Mouse (Mus musculus) lung, embryonic 15.5 days (tissue): ENCODE data around the gene Oprm1. TPM values are rescaled to one million over a fixed set of nuclear protein-coding genes. Genes with fewer than 3 reads are reported as not detected.

Source experiments
- ATAC-seq: fragments of 200-750 bp; cut with Nextera tagmentation; 2 replicates; pipeline ENCODE4 v1.8.0; 2017; ENCODE audit warnings: moderate number of reproducible peaks, borderline replicate concordance; ENCODE audit not compliant: low FRiP score, low TSS enrichment; ENCODE audit errors: extremely low read depth
- H3K27ac ChIP-seq: fragments of 300-500 bp; sonication (generic); 2 replicates; pipeline ENCODE4 v1.5.1; 2015; ENCODE audit warnings: moderate library complexity, mild to moderate bottlenecking, inconsistent platforms
- H3K27me3 ChIP-seq: fragments of 300-500 bp; sonication (generic); 2 replicates; pipeline ENCODE4 v1.6.1; 2015; ENCODE audit warnings: inconsistent platforms
- H3K36me3 ChIP-seq: fragments of 300-500 bp; sonication (generic); 2 replicates; pipeline ENCODE4 v1.6.1; 2015; ENCODE audit warnings: inconsistent platforms
- H3K4me1 ChIP-seq: fragments of 300-500 bp; sonication (generic); 2 replicates; pipeline ENCODE4 v1.6.1; 2015; ENCODE audit warnings: inconsistent platforms
- H3K4me2 ChIP-seq: fragments of 300-500 bp; sonication (generic); 2 replicates; pipeline ENCODE4 v1.6.1; 2015; ENCODE audit warnings: inconsistent platforms, mild to moderate bottlenecking, moderate library complexity
- H3K4me3 ChIP-seq: fragments of 300-500 bp; sonication (generic); 2 replicates; pipeline ENCODE4 v1.5.1; 2015; ENCODE audit warnings: mild to moderate bottlenecking, inconsistent platforms
- H3K9ac ChIP-seq: fragments of 300-500 bp; sonication (generic); 2 replicates; pipeline ENCODE4 v1.6.1; 2015; ENCODE audit warnings: inconsistent platforms
- H3K9me3 ChIP-seq: fragments of 300-500 bp; sonication (generic); 2 replicates; pipeline ENCODE4 v1.6.1; 2016; ENCODE audit warnings: inconsistent platforms
- WGBS: fragments of 180-500 bp; shearing (Covaris S2); methylation state at CpG from one replicate; pipeline ENCODE4 v1.1.7; 2015; 5-methylcytosine and 5-hydroxymethylcytosine counted together
- polyA plus RNA-seq: library from polyadenylated mRNA; unstranded; fragments of >200 nt; fragmentation: Nextera tagmentation; extraction: Ambion mirVana; gene quantifications from 2 replicates; pipeline ENCODE4 v1.2.1, GENCODE M21; 2015

The Oprm1 gene
- polyA plus RNA-seq, result 0.09 TPM in 1 of 2 replicates, not detected in the other

GRCm38 (mm10) chr10:6758206-6758605 is at the start of gene Oprm1:
TSS of gene Oprm1 (plus strand) at chr10:6758506.
- ATAC-seq, result no peak
- no peaks in the 10 kb centered on the region for H3K9me3 ChIP-seq
- H3K27me3 ChIP-seq, result no peaks in the 10 kb centered on the region
- H3K4me2 ChIP-seq, result no peak within 1 kb of the TSS
- 85% methylated on average over 3 of the region's 3 CpGs for WGBS
- no peak within 1 kb of the TSS for H3K4me3 ChIP-seq
- no peak within 1 kb of the TSS for H3K27ac ChIP-seq
- no peaks in the 10 kb centered on the region for H3K4me1 ChIP-seq
- no peaks in the 10 kb centered on the region for H3K36me3 ChIP-seq
- H3K9ac ChIP-seq, result no peak within 1 kb of the TSS

- Histone ChIP-seq H3K9ac (no peak overlapping the region), H3K27ac (no peak overlapping the region), H3K4me1 (no peaks in the 10 kb centered on the region), H3K4me2 (no peak overlapping the region), H3K4me3 (no peak overlapping the region), H3K9me3 (no peaks in the 10 kb centered on the region), H3K27me3 (no peaks in the 10 kb centered on the region), H3K36me3 (no peaks in the 10 kb centered on the region)
- 60% methylated on average over 4 of the region's 4 CpGs for WGBS
- ATAC-seq, result no peak
Measured at GRCm38 (mm10) chr10:6717181-6717948, 40.9 kb upstream of the Oprm1 start.

GRCm38 (mm10) chr10:6723765-6724164 is 34.5 kb upstream of the Oprm1 start:
- ATAC-seq, result no peak
- H3K36me3 ChIP-seq, result no peaks in the 10 kb centered on the region
- WGBS, result 58% methylated on average over 1 of the region's 1 CpGs

GRCm38 (mm10) chr10:6728469-6728868 is 29.8 kb upstream of the Oprm1 start:
- WGBS, result 83% methylated on average over 3 of the region's 3 CpGs

More at GRCm38 (mm10) chr10:6723765-6724164, 34.5 kb upstream of the Oprm1 start:
- Histone ChIP-seq H3K4me2 (no peak overlapping the region), H3K27ac (no peak overlapping the region), H3K27me3 (no peaks in the 10 kb centered on the region), H3K4me1 (no peaks in the 10 kb centered on the region), H3K9me3 (no peaks in the 10 kb centered on the region), H3K9ac (no peak overlapping the region), H3K4me3 (no peak overlapping the region)

GRCm38 (mm10) chr10:6753375-6753774 is 4.9 kb upstream of the Oprm1 start:
- no peaks in the 10 kb centered on the region for H3K4me1 ChIP-seq
- WGBS, result 82% methylated on average over 5 of the region's 5 CpGs
- no peak for ATAC-seq
- no peak overlapping the region for H3K4me3 ChIP-seq
- no peak overlapping the region for H3K4me2 ChIP-seq
- H3K36me3 ChIP-seq, result no peaks in the 10 kb centered on the region
- no peaks in the 10 kb centered on the region for H3K27me3 ChIP-seq
- H3K9me3 ChIP-seq, result no peaks in the 10 kb centered on the region
- no peak overlapping the region for H3K27ac ChIP-seq
- no peak overlapping the region for H3K9ac ChIP-seq

More at GRCm38 (mm10) chr10:6728469-6728868, 29.8 kb upstream of the Oprm1 start:
- Histone ChIP-seq H3K36me3 (no peaks in the 10 kb centered on the region), H3K9me3 (no peaks in the 10 kb centered on the region), H3K4me3 (no peak overlapping the region), H3K27ac (no peak overlapping the region), H3K4me1 (no peaks in the 10 kb centered on the region), H3K27me3 (no peaks in the 10 kb centered on the region), H3K9ac (no peak overlapping the region), H3K4me2 (no peak overlapping the region)
- ATAC-seq, result no peak

GRCm38 (mm10) chr10:6761287-6761811 is 3.0 kb downstream of the Oprm1 start, which contains the start of gene Gm10945:
TSS of gene Gm10945 (minus strand) at chr10:6761761.
- Histone ChIP-seq H3K4me1 (no peaks in the 10 kb centered on the region), H3K36me3 (no peaks in the 10 kb centered on the region), H3K27me3 (no peaks in the 10 kb centered on the region), H3K27ac (no peak within 1 kb of the TSS), H3K9ac (no peak within 1 kb of the TSS), H3K9me3 (no peaks in the 10 kb centered on the region), H3K4me3 (no peak within 1 kb of the TSS), H3K4me2 (no peak within 1 kb of the TSS)
- peak; percentile 75; the same call in 1 of the 2 replicates for ATAC-seq
- WGBS, result 78% methylated on average over 2 of the region's 2 CpGs

- Histone ChIP-seq H3K4me1 (no peaks in the 10 kb centered on the region), H3K4me3 (no peak overlapping the region), H3K4me2 (no peak overlapping the region), H3K9me3 (no peaks in the 10 kb centered on the region), H3K27me3 (peaks cover 8% of the 10 kb centered on the region), H3K27ac (no peak overlapping the region), H3K9ac (no peak overlapping the region), H3K36me3 (no peaks in the 10 kb centered on the region)
- peak; percentile 49; the same call in 1 of the 2 replicates for ATAC-seq
- WGBS, result 6% methylated on average over 25 of the region's 25 CpGs
Measured at GRCm38 (mm10) chr10:6788517-6789237, 30.4 kb downstream of the Oprm1 start.

- no peak overlapping the region for H3K4me2 ChIP-seq
- H3K27me3 ChIP-seq, result peaks cover 8% of the 10 kb centered on the region
- H3K4me3 ChIP-seq, result no peak overlapping the region
- ATAC-seq, result no peak
- H3K27ac ChIP-seq, result no peak overlapping the region
- H3K9ac ChIP-seq, result no peak overlapping the region
- no peaks in the 10 kb centered on the region for H3K36me3 ChIP-seq
- H3K9me3 ChIP-seq, result no peaks in the 10 kb centered on the region
- no peaks in the 10 kb centered on the region for H3K4me1 ChIP-seq
Measured at GRCm38 (mm10) chr10:6790226-6790625, 31.9 kb downstream of the Oprm1 start.

GRCm38 (mm10) chr10:6820626-6821025 is 62.3 kb downstream of the Oprm1 start:
- Histone ChIP-seq H3K9ac (no peak overlapping the region), H3K4me1 (no peaks in the 10 kb centered on the region), H3K4me3 (no peak overlapping the region), H3K27me3 (no peaks in the 10 kb centered on the region), H3K36me3 (no peaks in the 10 kb centered on the region), H3K9me3 (no peaks in the 10 kb centered on the region), H3K4me2 (no peak overlapping the region), H3K27ac (no peak overlapping the region)
- no peak for ATAC-seq
- 34% methylated on average over 1 of the region's 1 CpGs for WGBS

GRCm38 (mm10) chr10:6842225-6842624 is 83.9 kb downstream of the Oprm1 start:
- Histone ChIP-seq H3K4me2 (no peak overlapping the region), H3K9ac (no peak overlapping the region), H3K4me3 (no peak overlapping the region), H3K36me3 (no peaks in the 10 kb centered on the region), H3K4me1 (no peaks in the 10 kb centered on the region), H3K27me3 (no peaks in the 10 kb centered on the region), H3K27ac (no peak overlapping the region), H3K9me3 (no peaks in the 10 kb centered on the region)
- 68% methylated on average over 1 of the region's 1 CpGs for WGBS
- ATAC-seq, result no peak

GRCm38 (mm10) chr10:6846283-6846682 is 88.0 kb downstream of the Oprm1 start:
- H3K4me2 ChIP-seq, result no peak overlapping the region
- H3K4me3 ChIP-seq, result no peak overlapping the region
- 70% methylated on average over 1 of the region's 1 CpGs for WGBS
- no peak overlapping the region for H3K9ac ChIP-seq
- no peaks in the 10 kb centered on the region for H3K4me1 ChIP-seq
- no peaks in the 10 kb centered on the region for H3K27me3 ChIP-seq
- ATAC-seq, result no peak
- no peaks in the 10 kb centered on the region for H3K9me3 ChIP-seq
- no peaks in the 10 kb centered on the region for H3K36me3 ChIP-seq
- H3K27ac ChIP-seq, result no peak overlapping the region
